Mouse (Mus musculus): Measurements from ENCODE around the gene Erh. TPM values are rescaled to one million over a fixed set of nuclear protein-coding genes. Genes with fewer than 3 reads are reported as not detected.
A peak's percentile ranks its signal among the peaks of the same experiment; 100 is the strongest.

The Erh gene
- polyA plus RNA-seq, 1 experiment from 2014 or later, result 63.7 TPM

- H3K4me3 ChIP-seq (ENCODE audit: inconsistent target), result no peak overlapping the region
- 0 out of 2 replicates have a peak, but pooled peaks cover 3% of the 10 kb centered on the region for H3K36me3 ChIP-seq (ENCODE audit: inconsistent target)
- H3K27ac ChIP-seq, result no peak overlapping the region
- WGBS (ENCODE audit: missing documents), result 95% methylated on average over 3 of the region's 3 CpGs
- peaks cover 96% of the 10 kb centered on the region for H3K79me2 ChIP-seq (ENCODE audit: inconsistent target)
These were observed 10.5 kb upstream of the Erh start for GRCm38 (mm10) chr12:80654659-80655025.

GRCm38 (mm10) chr12:80653951-80654658 lies 10.0 kb upstream of the Erh start:
- H3K27ac ChIP-seq, result no peak overlapping the region
- H3K36me3 ChIP-seq (ENCODE audit: inconsistent target), result 0 out of 2 replicates have a peak, but pooled peaks cover 3% of the 10 kb centered on the region
- H3K4me3 ChIP-seq (ENCODE audit: inconsistent target), result no peak overlapping the region
- WGBS (ENCODE audit: missing documents), result 96% methylated on average over 7 of the region's 7 CpGs
- H3K79me2 ChIP-seq (ENCODE audit: inconsistent target), result peaks cover 96% of the 10 kb centered on the region

- Histone ChIP-seq H3K36me3 (ENCODE audit: inconsistent target) (no peaks in the 10 kb centered on the region), H3K4me3 (ENCODE audit: inconsistent target) (no peak overlapping the region), H3K27ac (no peak overlapping the region), H3K79me2 (ENCODE audit: inconsistent target) (peaks cover 92% of the 10 kb centered on the region)
- WGBS (ENCODE audit: missing documents), result 89% methylated on average over 3 of the region's 3 CpGs
These were observed 2.2 kb upstream of the Erh start for GRCm38 (mm10) chr12:80646377-80646776.

- Histone ChIP-seq H3K4me3 (ENCODE audit: inconsistent target) (peak overlapping the region; percentile 99), H3K36me3 (ENCODE audit: inconsistent target) (peaks cover 10% of the 10 kb centered on the region; the same call in 1 of the 2 replicates)
These were observed 346 bp upstream of the Erh start for GRCm38 (mm10) chr12:80644506-80644868.

GRCm38 (mm10) chr12:80642725-80643692 lies 1.1 kb downstream of the Erh start:
- 4% methylated on average over 41 of the region's 48 CpGs for WGBS (ENCODE audit: missing documents)
- Histone ChIP-seq H3K4me3 (ENCODE audit: inconsistent target) (peak overlapping the region; percentile 99), H3K79me2 (ENCODE audit: inconsistent target) (peaks cover 87% of the 10 kb centered on the region), H3K36me3 (ENCODE audit: inconsistent target) (peaks cover 24% of the 10 kb centered on the region), H3K27ac (peak overlapping the region; percentile 87)

More at GRCm38 (mm10) chr12:80644506-80644868, 346 bp upstream of the Erh start:
- Histone ChIP-seq H3K27ac (peak overlapping the region; percentile 87), H3K79me2 (ENCODE audit: inconsistent target) (peaks cover 92% of the 10 kb centered on the region)
- WGBS (ENCODE audit: missing documents), result 5% methylated on average over 18 of the region's 18 CpGs

- no peak overlapping the region for H3K27ac ChIP-seq
- no peak overlapping the region for H3K4me3 ChIP-seq (ENCODE audit: inconsistent target)
- H3K79me2 ChIP-seq (ENCODE audit: inconsistent target), result no peaks in the 10 kb centered on the region
- H3K36me3 ChIP-seq (ENCODE audit: inconsistent target), result peaks cover 34% of the 10 kb centered on the region
- WGBS (ENCODE audit: missing documents), result 88% methylated on average over 5 of the region's 5 CpGs
These were observed 12.4 kb downstream of the Erh start for GRCm38 (mm10) chr12:80631790-80632189.

- no peak overlapping the region for H3K4me3 ChIP-seq (ENCODE audit: inconsistent target)
- H3K79me2 ChIP-seq (ENCODE audit: inconsistent target), result no peaks in the 10 kb centered on the region
- no peaks in the 10 kb centered on the region for H3K36me3 ChIP-seq (ENCODE audit: inconsistent target)
- WGBS (ENCODE audit: missing documents), result 71% methylated on average over 5 of the region's 5 CpGs
- H3K27ac ChIP-seq, result no peak overlapping the region
These were observed 23.6 kb downstream of the Erh start for GRCm38 (mm10) chr12:80620501-80620900.

GRCm38 (mm10) chr12:80615371-80616257 lies 28.5 kb downstream of the Erh start:
- 73% methylated on average over 7 of the region's 7 CpGs for WGBS (ENCODE audit: missing documents)
- H3K79me2 ChIP-seq (ENCODE audit: inconsistent target), result no peaks in the 10 kb centered on the region
- H3K36me3 ChIP-seq (ENCODE audit: inconsistent target), result no peaks in the 10 kb centered on the region
- H3K4me3 ChIP-seq (ENCODE audit: inconsistent target), result no peak overlapping the region
- H3K27ac ChIP-seq, result no peak overlapping the region

- Histone ChIP-seq H3K79me2 (ENCODE audit: inconsistent target) (no peaks in the 10 kb centered on the region), H3K36me3 (ENCODE audit: inconsistent target) (no peaks in the 10 kb centered on the region), H3K4me3 (ENCODE audit: inconsistent target) (no peak overlapping the region), H3K27ac (no peak overlapping the region)
- 81% methylated on average over 9 of the region's 9 CpGs for WGBS (ENCODE audit: missing documents)
These were observed 31.9 kb downstream of the Erh start for GRCm38 (mm10) chr12:80612113-80612791.

GRCm38 (mm10) chr12:80609928-80610327 lies 34.2 kb downstream of the Erh start:
- Histone ChIP-seq H3K4me3 (ENCODE audit: inconsistent target) (no peak overlapping the region), H3K79me2 (ENCODE audit: inconsistent target) (no peaks in the 10 kb centered on the region), H3K36me3 (ENCODE audit: inconsistent target) (no peaks in the 10 kb centered on the region), H3K27ac (no peak overlapping the region)
- 89% methylated on average over 3 of the region's 3 CpGs for WGBS (ENCODE audit: missing documents)

GRCm38 (mm10) chr12:80608576-80608975 lies 35.6 kb downstream of the Erh start:
- 85% methylated on average over 1 of the region's 1 CpGs for WGBS (ENCODE audit: missing documents)

GRCm38 (mm10) chr12:80604218-80604617 lies 39.9 kb downstream of the Erh start:
- no peaks in the 10 kb centered on the region for H3K36me3 ChIP-seq (ENCODE audit: inconsistent target)
- H3K79me2 ChIP-seq (ENCODE audit: inconsistent target), result no peaks in the 10 kb centered on the region
- no peak overlapping the region for H3K4me3 ChIP-seq (ENCODE audit: inconsistent target)
- H3K27ac ChIP-seq, result no peak overlapping the region
- 64% methylated on average over 2 of the region's 2 CpGs for WGBS (ENCODE audit: missing documents)

More at GRCm38 (mm10) chr12:80608576-80608975, 35.6 kb downstream of the Erh start:
- H3K4me3 ChIP-seq (ENCODE audit: inconsistent target), result no peak overlapping the region
- H3K27ac ChIP-seq, result no peak overlapping the region
- no peaks in the 10 kb centered on the region for H3K79me2 ChIP-seq (ENCODE audit: inconsistent target)
- H3K36me3 ChIP-seq (ENCODE audit: inconsistent target), result no peaks in the 10 kb centered on the region

GRCm38 (mm10) chr12:80603566-80603965 lies 40.6 kb downstream of the Erh start:
- WGBS (ENCODE audit: missing documents), result 11% methylated on average over 4 of the region's 4 CpGs
- H3K27ac ChIP-seq, result no peak overlapping the region
- no peaks in the 10 kb centered on the region for H3K36me3 ChIP-seq (ENCODE audit: inconsistent target)
- H3K4me3 ChIP-seq (ENCODE audit: inconsistent target), result no peak overlapping the region
- no peaks in the 10 kb centered on the region for H3K79me2 ChIP-seq (ENCODE audit: inconsistent target)

- Histone ChIP-seq H3K79me2 (ENCODE audit: inconsistent target) (no peaks in the 10 kb centered on the region), H3K36me3 (ENCODE audit: inconsistent target) (no peaks in the 10 kb centered on the region), H3K4me3 (ENCODE audit: inconsistent target) (no peak overlapping the region), H3K27ac (no peak overlapping the region)
- WGBS (ENCODE audit: missing documents), result 88% methylated on average over 5 of the region's 5 CpGs
These were observed 41.7 kb downstream of the Erh start for GRCm38 (mm10) chr12:80602432-80602831.

All from macrophage (primary cell).